Mouse (Mus musculus): ENCODE measurements around the gene Phlda3. TPM values are rescaled to one million over a fixed set of nuclear protein-coding genes. Genes with fewer than 3 reads are reported as not detected.
A peak's percentile ranks its signal among the peaks of the same experiment; 100 is the strongest.

Gene Phlda3
- polyA plus RNA-seq, 1 experiment from 2014 or later: 33.3 TPM

GRCm38 (mm10) chr1:135789815-135790214 is 23.9 kb downstream of the Phlda3 start:
- WGBS: 13% methylated on average over 5 of the region's 5 CpGs
- peaks cover 9% of the 10 kb centered on the region; the same call in 1 of the 2 replicates for H3K4me1 ChIP-seq (ENCODE audit: control insufficient read depth, insufficient read depth, low read length)
- H3K4me3 ChIP-seq (ENCODE audit: low read depth, low read length): no peak overlapping the region
- no peak overlapping the region for H3K9ac ChIP-seq (ENCODE audit: low read length)
- no peak overlapping the region for H3K27ac ChIP-seq (replicated peaks; ENCODE audit: low read depth, low read length)
- no peak for ATAC-seq (ENCODE audit: insufficient number of reproducible peaks, low FRiP score, low TSS enrichment, low read depth)
- H3K4me2 ChIP-seq (ENCODE audit: low read depth, severe bottlenecking): no peak overlapping the region
- no peaks in the 10 kb centered on the region for H3K27me3 ChIP-seq (ENCODE audit: control insufficient read depth, insufficient read depth, low read length)
- no peaks in the 10 kb centered on the region for H3K36me3 ChIP-seq (ENCODE audit: control insufficient read depth, insufficient read depth, low read length)
- H3K9me3 ChIP-seq (ENCODE audit: control insufficient read depth, low read length): no peaks in the 10 kb centered on the region
- peak; percentile 84 for DNase-seq (ENCODE audit: low spot score)

GRCm38 (mm10) chr1:135792143-135792939 is 26.4 kb downstream of the Phlda3 start:
- Histone ChIP-seq H3K36me3 (ENCODE audit: control insufficient read depth, insufficient read depth, low read length) (no peaks in the 10 kb centered on the region), H3K4me1 (ENCODE audit: control insufficient read depth, insufficient read depth, low read length) (peaks cover 9% of the 10 kb centered on the region; the same call in 1 of the 2 replicates), H3K9me3 (ENCODE audit: control insufficient read depth, low read length) (no peaks in the 10 kb centered on the region), H3K4me2 (ENCODE audit: low read depth, severe bottlenecking) (no peak overlapping the region), H3K27ac (replicated peaks; ENCODE audit: low read depth, low read length) (no peak overlapping the region), H3K4me3 (ENCODE audit: low read depth, low read length) (no peak overlapping the region), H3K9ac (ENCODE audit: low read length) (no peak overlapping the region), H3K27me3 (ENCODE audit: control insufficient read depth, insufficient read depth, low read length) (no peaks in the 10 kb centered on the region)
- DNase-seq (ENCODE audit: low spot score): no peak
- WGBS: 75% methylated on average over 13 of the region's 13 CpGs
- ATAC-seq (ENCODE audit: insufficient number of reproducible peaks, low FRiP score, low TSS enrichment, low read depth): no peak

- peak overlapping the region; percentile 14; the same call in 1 of the 2 replicates for H3K4me3 ChIP-seq (ENCODE audit: low read depth, low read length)
- 7% methylated on average over 27 of the region's 27 CpGs for WGBS
- DNase-seq (ENCODE audit: low spot score): peak; percentile 51
- no peaks in the 10 kb centered on the region for H3K36me3 ChIP-seq (ENCODE audit: control insufficient read depth, insufficient read depth, low read length)
- H3K4me2 ChIP-seq (ENCODE audit: low read depth, severe bottlenecking): peak overlapping the region; percentile 42
- H3K27ac ChIP-seq (replicated peaks; ENCODE audit: low read depth, low read length): no peak overlapping the region
- ATAC-seq (ENCODE audit: insufficient number of reproducible peaks, low FRiP score, low TSS enrichment, low read depth): peak; percentile 44; the same call in 1 of the 2 replicates
- H3K9me3 ChIP-seq (ENCODE audit: control insufficient read depth, low read length): no peaks in the 10 kb centered on the region
- peaks cover 9% of the 10 kb centered on the region; the same call in 1 of the 2 replicates for H3K4me1 ChIP-seq (ENCODE audit: control insufficient read depth, insufficient read depth, low read length)
- peak overlapping the region; percentile 14; the same call in 1 of the 2 replicates for H3K9ac ChIP-seq (ENCODE audit: low read length)
- no peaks in the 10 kb centered on the region for H3K27me3 ChIP-seq (ENCODE audit: control insufficient read depth, insufficient read depth, low read length)
Observed at GRCm38 (mm10) chr1:135793370-135794215, 27.7 kb downstream of the Phlda3 start.

GRCm38 (mm10) chr1:135794216-135795134 is 28.6 kb downstream of the Phlda3 start:
- Histone ChIP-seq H3K9me3 (ENCODE audit: control insufficient read depth, low read length) (no peaks in the 10 kb centered on the region), H3K4me2 (ENCODE audit: low read depth, severe bottlenecking) (peak overlapping the region; percentile 42), H3K27me3 (ENCODE audit: control insufficient read depth, insufficient read depth, low read length) (no peaks in the 10 kb centered on the region), H3K36me3 (ENCODE audit: control insufficient read depth, insufficient read depth, low read length) (no peaks in the 10 kb centered on the region), H3K4me3 (ENCODE audit: low read depth, low read length) (no peak overlapping the region; the same call in 1 of the 2 replicates), H3K27ac (replicated peaks; ENCODE audit: low read depth, low read length) (no peak overlapping the region), H3K9ac (ENCODE audit: low read length) (no peak overlapping the region), H3K4me1 (ENCODE audit: control insufficient read depth, insufficient read depth, low read length) (peaks cover 13% of the 10 kb centered on the region; the same call in 1 of the 2 replicates)
- WGBS: 34% methylated on average over 20 of the region's 20 CpGs
- DNase-seq (ENCODE audit: low spot score) (no peak), ATAC-seq (ENCODE audit: insufficient number of reproducible peaks, low FRiP score, low TSS enrichment, low read depth) (no peak; the same call in 1 of the 2 replicates)

- Histone ChIP-seq H3K27me3 (ENCODE audit: control insufficient read depth, insufficient read depth, low read length) (no peaks in the 10 kb centered on the region), H3K9ac (ENCODE audit: low read length) (no peak overlapping the region), H3K27ac (replicated peaks; ENCODE audit: low read depth, low read length) (no peak overlapping the region), H3K4me2 (ENCODE audit: low read depth, severe bottlenecking) (no peak overlapping the region), H3K36me3 (ENCODE audit: control insufficient read depth, insufficient read depth, low read length) (no peaks in the 10 kb centered on the region), H3K9me3 (ENCODE audit: control insufficient read depth, low read length) (no peaks in the 10 kb centered on the region), H3K4me3 (ENCODE audit: low read depth, low read length) (no peak overlapping the region), H3K4me1 (ENCODE audit: control insufficient read depth, insufficient read depth, low read length) (peaks cover 24% of the 10 kb centered on the region; the same call in 1 of the 2 replicates)
- ATAC-seq (ENCODE audit: insufficient number of reproducible peaks, low FRiP score, low TSS enrichment, low read depth) (no peak), DNase-seq (ENCODE audit: low spot score) (no peak)
- 83% methylated on average over 1 of the region's 1 CpGs for WGBS
Observed at GRCm38 (mm10) chr1:135798492-135798891, 32.6 kb downstream of the Phlda3 start.

GRCm38 (mm10) chr1:135799109-135799627 is 33.2 kb downstream of the Phlda3 start:
- Histone ChIP-seq H3K4me2 (ENCODE audit: low read depth, severe bottlenecking) (peak overlapping the region; percentile 10; the same call in 1 of the 2 replicates), H3K36me3 (ENCODE audit: control insufficient read depth, insufficient read depth, low read length) (no peaks in the 10 kb centered on the region), H3K4me3 (ENCODE audit: low read depth, low read length) (no peak overlapping the region), H3K9me3 (ENCODE audit: control insufficient read depth, low read length) (no peaks in the 10 kb centered on the region), H3K4me1 (ENCODE audit: control insufficient read depth, insufficient read depth, low read length) (peaks cover 18% of the 10 kb centered on the region; the same call in 1 of the 2 replicates), H3K27ac (replicated peaks; ENCODE audit: low read depth, low read length) (no peak overlapping the region), H3K9ac (ENCODE audit: low read length) (no peak overlapping the region), H3K27me3 (ENCODE audit: control insufficient read depth, insufficient read depth, low read length) (no peaks in the 10 kb centered on the region)
- DNase-seq (ENCODE audit: low spot score) (no peak), ATAC-seq (ENCODE audit: insufficient number of reproducible peaks, low FRiP score, low TSS enrichment, low read depth) (no peak)
- WGBS: 45% methylated on average over 8 of the region's 8 CpGs

GRCm38 (mm10) chr1:135800192-135800950 is 34.5 kb downstream of the Phlda3 start:
- H3K4me3 ChIP-seq (ENCODE audit: low read depth, low read length): no peak overlapping the region

More at GRCm38 (mm10) chr1:135800192-135800950, 34.5 kb downstream of the Phlda3 start:
- no peaks in the 10 kb centered on the region for H3K27me3 ChIP-seq (ENCODE audit: control insufficient read depth, insufficient read depth, low read length)
- peak overlapping the region; percentile 5; the same call in 1 of the 2 replicates for H3K9ac ChIP-seq (ENCODE audit: low read length)
- H3K36me3 ChIP-seq (ENCODE audit: control insufficient read depth, insufficient read depth, low read length): no peaks in the 10 kb centered on the region
- no peaks in the 10 kb centered on the region for H3K9me3 ChIP-seq (ENCODE audit: control insufficient read depth, low read length)
- H3K4me1 ChIP-seq (ENCODE audit: control insufficient read depth, insufficient read depth, low read length): peaks cover 16% of the 10 kb centered on the region; the same call in 1 of the 2 replicates
- DNase-seq (ENCODE audit: low spot score) (no peak), ATAC-seq (ENCODE audit: insufficient number of reproducible peaks, low FRiP score, low TSS enrichment, low read depth) (peak; percentile 44; the same call in 1 of the 2 replicates)
- 36% methylated on average over 8 of the region's 8 CpGs for WGBS
- H3K27ac ChIP-seq (replicated peaks; ENCODE audit: low read depth, low read length): no peak overlapping the region
- no peak overlapping the region for H3K4me2 ChIP-seq (ENCODE audit: low read depth, severe bottlenecking)

Data from limb, embryonic 11.5 days (tissue).